Mouse (Mus musculus) lung, postnatal 0 days (tissue): ENCODE data around the gene Map4k1. TPM values are rescaled to one million over a fixed set of nuclear protein-coding genes. Genes with fewer than 3 reads are reported as not detected.

Experiments
- ATAC-seq: fragments of 200-750 bp; cut with Nextera tagmentation; 2 replicates; pipeline ENCODE4 v1.8.0; 2017; ENCODE audit warnings: moderate library complexity
- DNase-seq: peaks from one replicate; pipeline ENCODE4 v3.0.0-alpha.2; 2016; ENCODE audit warnings: low spot score
- H3K27ac ChIP-seq: fragments of 300-500 bp; sonication (generic); 2 replicates; pipeline ENCODE4 v1.5.1; 2014; ENCODE audit warnings: antibody characterized with exemption, mild to moderate bottlenecking, low read length, mixed read lengths
- H3K27me3 ChIP-seq: fragments of 300-500 bp; sonication (generic); replicated peaks from 2 replicates; pipeline ENCODE4 v1.6.1; 2014; ENCODE audit warnings: low read length, mixed read lengths; ENCODE audit not compliant: insufficient read depth
- H3K36me3 ChIP-seq: fragments of 300-500 bp; sonication (generic); 2 replicates; pipeline ENCODE4 v1.6.1; 2014; ENCODE audit warnings: low read length, mixed read lengths; ENCODE audit not compliant: insufficient read depth
- H3K4me1 ChIP-seq: fragments of 300-500 bp; sonication (generic); 2 replicates; pipeline ENCODE4 v1.6.1; 2014; ENCODE audit warnings: antibody characterized with exemption, low read depth, low read length, mixed read lengths; ENCODE audit not compliant: insufficient read depth
- H3K4me2 ChIP-seq: fragments of 300-500 bp; sonication (generic); replicated peaks from 2 replicates; pipeline ENCODE4 v1.6.1; 2014; ENCODE audit warnings: low read depth, mild to moderate bottlenecking, low read length, moderate library complexity, mixed read lengths
- H3K4me3 ChIP-seq: fragments of 300-500 bp; sonication (generic); 2 replicates; pipeline ENCODE4 v1.5.1; 2014; ENCODE audit warnings: low read depth, low read length
- H3K9ac ChIP-seq: fragments of 300-500 bp; sonication (generic); replicated peaks from 2 replicates; pipeline ENCODE4 v1.6.1; 2014; ENCODE audit warnings: low read depth, mild to moderate bottlenecking
- H3K9me3 ChIP-seq: fragments of 300-500 bp; sonication (generic); 2 replicates; pipeline ENCODE4 v1.6.1; 2016; ENCODE audit warnings: low read length, mixed read lengths
- CTCF ChIP-seq: IDR thresholded peaks from 2 replicates; pipeline ENCODE4 v1.5.1; 2016; ENCODE audit warnings: antibody characterized with exemption, mild to moderate bottlenecking
- EP300 ChIP-seq: IDR thresholded peaks from 2 replicates; pipeline ENCODE4 v1.6.1; 2016; ENCODE audit warnings: antibody characterized with exemption, mild to moderate bottlenecking, control low read depth
- WGBS: fragments of 180-500 bp; shearing (Covaris S2); extraction: QIAGEN DNeasy Blood & Tissue Kit; methylation state at CpG from one replicate; pipeline ENCODE4 v1.1.7; 2014; 5-methylcytosine and 5-hydroxymethylcytosine counted together
- polyA plus RNA-seq: library from polyadenylated mRNA; unstranded; fragments of >200 nt; fragmentation: Nextera tagmentation; extraction: Ambion mirVana; gene quantifications from 2 replicates; pipeline ENCODE4 v1.2.1, GENCODE M21; 2015

The Map4k1 gene
- polyA plus RNA-seq, result 2.0 and 3.5 TPM in 2 replicates

DNA sequence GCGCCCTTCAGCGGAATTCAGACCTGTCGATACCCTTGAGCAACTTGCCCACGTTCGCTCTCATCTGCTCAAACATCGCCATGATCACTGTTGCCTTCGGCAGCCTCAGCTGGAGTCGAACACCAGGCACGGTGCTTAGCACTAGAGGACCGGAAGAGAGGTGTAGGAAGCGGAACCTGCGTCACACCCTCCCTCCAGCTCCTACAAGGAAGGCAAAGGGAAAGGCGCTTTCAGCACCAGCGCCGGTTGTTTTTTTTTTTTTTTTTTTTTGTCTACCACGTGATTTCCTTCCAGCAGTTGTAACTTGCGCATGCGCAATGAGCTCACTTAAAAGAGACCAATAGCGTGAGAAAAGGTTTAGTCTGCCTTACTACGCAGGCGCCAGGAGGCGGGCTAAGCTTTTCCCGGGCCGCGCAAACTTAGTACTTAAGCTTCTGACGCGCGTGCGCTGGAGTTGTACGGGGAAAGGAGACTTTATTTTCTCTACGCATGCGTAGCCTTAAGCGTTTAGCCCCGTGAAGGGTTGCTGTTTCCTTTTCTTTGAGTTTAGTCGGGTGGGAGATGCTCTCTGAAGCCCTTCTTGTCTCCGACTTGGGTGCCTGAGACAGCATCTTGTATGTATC is at the start of gene Map4k1, which contains the start of gene Eif3k:
Map4k1 (plus strand) TSS at position 400 of the 623 bp plus-strand sequence.
Eif3k (minus strand) TSS at position 214 of the 623 bp plus-strand sequence.
- under 1% methylated on average over 36 of the region's 36 CpGs for WGBS
- DNase-seq (peak; percentile 100), ATAC-seq (peak; percentile 98)
- no peak for TF ChIP-seq EP300
- TF ChIP-seq CTCF, result peak; percentile 37
- Histone ChIP-seq H3K36me3 (peaks cover 24% of the 10 kb centered on the region), H3K9ac (peak within 1 kb of the TSS; percentile 58), H3K27ac (peak within 1 kb of the TSS; percentile 74), H3K4me2 (peak within 1 kb of the TSS; percentile 87), H3K9me3 (no peaks in the 10 kb centered on the region), H3K27me3 (no peaks in the 10 kb centered on the region), H3K4me1 (peaks cover 11% of the 10 kb centered on the region), H3K4me3 (peak within 1 kb of the TSS; percentile 60)

DNA sequence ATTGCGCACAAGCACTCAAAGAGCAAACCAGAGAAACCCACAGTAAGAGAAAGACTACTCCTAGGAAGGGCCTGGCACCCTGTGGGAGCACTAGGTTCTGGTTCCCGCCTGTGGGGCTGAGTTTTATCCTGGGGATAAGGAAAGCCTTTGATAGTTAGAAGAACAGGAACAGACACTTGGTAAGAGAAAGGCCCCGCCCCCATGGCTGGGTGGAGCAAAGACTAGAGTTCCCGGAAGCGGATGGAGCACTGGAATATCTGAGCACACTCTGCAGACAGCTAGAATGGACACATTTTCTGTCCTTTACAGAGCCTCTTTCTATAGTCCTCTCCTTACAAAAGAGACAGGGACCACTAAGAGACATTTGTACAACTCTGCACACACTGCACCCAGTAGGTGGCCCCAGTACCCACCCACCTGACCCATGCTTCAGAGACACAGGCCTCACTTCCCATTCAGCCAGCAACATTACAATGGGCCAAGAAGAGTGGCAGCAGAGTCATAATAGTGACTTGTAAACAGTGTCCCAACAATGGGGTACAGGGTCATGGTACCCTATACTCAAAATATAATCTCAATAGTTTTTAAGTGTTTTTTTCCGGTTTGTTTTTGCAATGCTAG is 49.3 kb upstream of the Map4k1 start:
- H3K9me3 ChIP-seq, result no peaks in the 10 kb centered on the region
- no peak; the same call in 1 of the 2 replicates for TF ChIP-seq CTCF
- TF ChIP-seq EP300, result no peak
- WGBS, result 52% methylated on average over 6 of the region's 6 CpGs
- no peak for ATAC-seq
- no peaks in the 10 kb centered on the region for H3K27me3 ChIP-seq
- H3K9ac ChIP-seq, result no peak overlapping the region
- peak; percentile 73 for DNase-seq
- H3K27ac ChIP-seq, result peak overlapping the region; percentile 86
- 0 out of 2 replicates have a peak, but pooled peaks cover 5% of the 10 kb centered on the region for H3K36me3 ChIP-seq
- peaks cover 32% of the 10 kb centered on the region; the same call in 1 of the 2 replicates for H3K4me1 ChIP-seq
- H3K4me2 ChIP-seq, result no peak overlapping the region
- H3K4me3 ChIP-seq, result no peak overlapping the region

DNA sequence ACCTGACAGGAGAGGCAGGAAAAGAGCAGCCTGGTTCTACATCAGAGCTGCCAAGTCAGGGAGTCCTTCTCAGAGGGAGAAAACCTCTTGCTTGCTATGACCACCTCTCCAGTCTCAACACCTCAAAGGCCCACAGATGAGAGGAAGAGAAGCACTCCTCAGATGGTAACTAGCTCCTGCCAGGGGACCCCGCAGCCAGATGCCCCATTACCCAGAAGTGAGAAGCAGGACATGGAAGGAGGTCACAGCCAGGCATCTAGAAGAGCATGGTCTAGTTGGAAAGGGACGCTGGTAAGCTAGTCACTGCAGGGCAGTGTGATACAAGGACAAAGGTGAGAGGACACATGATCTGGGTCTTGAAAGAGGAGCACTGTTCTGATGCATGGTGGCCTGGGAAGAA is 48.0 kb upstream of the Map4k1 start:
- Histone ChIP-seq H3K4me2 (no peak overlapping the region), H3K4me1 (peaks cover 33% of the 10 kb centered on the region; the same call in 1 of the 2 replicates), H3K4me3 (no peak overlapping the region), H3K9me3 (no peaks in the 10 kb centered on the region), H3K36me3 (0 out of 2 replicates have a peak, but pooled peaks cover 5% of the 10 kb centered on the region), H3K27me3 (no peaks in the 10 kb centered on the region), H3K27ac (no peak overlapping the region; the same call in 1 of the 2 replicates), H3K9ac (no peak overlapping the region)
- 90% methylated on average over 2 of the region's 2 CpGs for WGBS
- DNase-seq (no peak), ATAC-seq (no peak)
- TF ChIP-seq CTCF, result no peak
- TF ChIP-seq EP300, result no peak

DNA sequence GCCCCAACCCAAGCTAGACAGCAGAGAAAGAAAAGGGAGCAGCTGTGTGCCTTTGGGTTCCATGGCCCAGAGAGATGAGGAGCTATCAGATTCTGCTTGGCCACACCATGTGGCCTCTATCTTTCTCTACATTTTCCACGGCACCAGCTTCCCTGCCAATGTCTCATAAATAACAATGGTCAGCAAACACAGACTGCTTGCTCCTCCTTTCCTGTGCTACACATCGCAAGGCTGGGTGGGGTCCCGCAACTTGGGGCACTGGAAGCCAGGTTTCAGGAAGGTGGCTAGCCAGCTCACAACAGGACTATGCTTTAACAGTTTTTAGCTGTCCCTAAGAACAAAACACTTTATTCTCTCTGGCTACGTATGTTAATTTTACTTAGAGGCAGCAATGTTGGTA is 45.1 kb upstream of the Map4k1 start:
- Histone ChIP-seq H3K9me3 (no peaks in the 10 kb centered on the region), H3K27ac (peak overlapping the region; percentile 52), H3K4me3 (no peak overlapping the region), H3K4me1 (peaks cover 41% of the 10 kb centered on the region; the same call in 1 of the 2 replicates), H3K36me3 (0 out of 2 replicates have a peak, but pooled peaks cover 5% of the 10 kb centered on the region), H3K27me3 (no peaks in the 10 kb centered on the region), H3K9ac (no peak overlapping the region), H3K4me2 (no peak overlapping the region)
- TF ChIP-seq EP300, result peak; percentile 39; the same call in 1 of the 2 replicates
- TF ChIP-seq CTCF, result no peak
- ATAC-seq, result peak; percentile 32; the same call in 1 of the 2 replicates
- 45% methylated on average over 4 of the region's 4 CpGs for WGBS
- peak; percentile 55 for DNase-seq

DNA sequence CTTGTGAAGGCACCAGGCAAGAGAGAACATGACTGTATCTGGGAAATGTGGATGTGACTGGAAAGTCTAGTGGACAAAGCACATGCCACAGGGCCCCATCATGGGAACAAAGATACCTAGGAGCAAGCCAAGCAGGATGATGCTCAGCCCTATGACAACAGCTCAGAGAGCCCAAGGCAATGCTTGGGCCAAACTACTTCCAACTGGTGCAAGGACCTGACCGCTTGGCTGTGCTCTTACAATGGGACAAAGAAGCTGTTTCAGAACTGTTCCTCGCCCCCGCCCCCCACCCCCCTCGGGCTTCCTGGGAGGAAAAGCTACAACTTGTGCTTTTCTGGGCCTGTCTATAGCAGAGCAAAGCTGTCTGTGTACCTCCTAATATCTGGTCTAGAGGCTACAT is 43.2 kb upstream of the Map4k1 start:
- peaks cover 36% of the 10 kb centered on the region; the same call in 1 of the 2 replicates for H3K4me1 ChIP-seq
- H3K4me2 ChIP-seq, result no peak overlapping the region
- H3K36me3 ChIP-seq, result 0 out of 2 replicates have a peak, but pooled peaks cover 5% of the 10 kb centered on the region
- no peak overlapping the region for H3K4me3 ChIP-seq
- ATAC-seq (0 out of 2 replicates have a peak, but pooled peaks have one; percentile 9), DNase-seq (no peak)
- TF ChIP-seq EP300, result no peak
- TF ChIP-seq CTCF, result peak; percentile 48
- H3K27me3 ChIP-seq, result no peaks in the 10 kb centered on the region
- WGBS, result 82% methylated on average over 4 of the region's 4 CpGs
- no peak overlapping the region for H3K9ac ChIP-seq
- H3K27ac ChIP-seq, result 0 out of 2 replicates have a peak overlapping the region, but pooled peaks have one; percentile 77
- no peaks in the 10 kb centered on the region for H3K9me3 ChIP-seq
